Mouse (Mus musculus) heart, postnatal 0 days (tissue): ENCODE results near the gene Klf2. TPM values are rescaled to one million over a fixed set of nuclear protein-coding genes. Genes with fewer than 3 reads are reported as not detected.
A peak's percentile ranks its signal among the peaks of the same experiment; 100 is the strongest.

ENCODE experiments used
- ATAC-seq: fragments of 200-750 bp; cut with Nextera tagmentation; 2 replicates; pipeline ENCODE4 v1.8.0; 2017; ENCODE audit warnings: low read depth, moderate number of reproducible peaks, moderate library complexity; ENCODE audit not compliant: insufficient read depth
- DNase-seq: peaks from one replicate; pipeline ENCODE4 v3.0.0-alpha.2; 2016; ENCODE audit warnings: low spot score
- H3K27ac ChIP-seq: fragments of 300-500 bp; sonication (generic); 2 replicates; pipeline ENCODE4 v1.5.1; 2014; ENCODE audit warnings: low read depth, mild to moderate bottlenecking
- H3K27me3 ChIP-seq: fragments of 300-500 bp; sonication (generic); 2 replicates; pipeline ENCODE4 v1.6.1; 2014; ENCODE audit warnings: low read length, mixed read lengths; ENCODE audit not compliant: control insufficient read depth, insufficient read depth
- H3K36me3 ChIP-seq: fragments of 300-500 bp; sonication (generic); replicated peaks from 2 replicates; pipeline ENCODE4 v1.6.1; 2014; ENCODE audit warnings: low read length, mixed read lengths; ENCODE audit not compliant: control insufficient read depth, insufficient read depth
- H3K4me1 ChIP-seq: fragments of 300-500 bp; sonication (generic); 2 replicates; pipeline ENCODE4 v1.6.1; 2014; ENCODE audit warnings: antibody characterized with exemption; ENCODE audit not compliant: control insufficient read depth, insufficient read depth
- H3K4me2 ChIP-seq: fragments of 300-500 bp; sonication (generic); 2 replicates; pipeline ENCODE4 v1.6.1; 2014; ENCODE audit warnings: low read depth, mild to moderate bottlenecking, low read length, moderate library complexity
- H3K4me3 ChIP-seq: fragments of 300-500 bp; sonication (generic); 2 replicates; pipeline ENCODE4 v1.5.1; 2014; ENCODE audit warnings: low read depth, low read length
- H3K9ac ChIP-seq: fragments of 300-500 bp; sonication (generic); replicated peaks from 2 replicates; pipeline ENCODE4 v1.6.1; 2014; ENCODE audit warnings: low read depth, low read length, mixed read lengths
- H3K9me3 ChIP-seq: fragments of 300-500 bp; sonication (generic); replicated peaks from 2 replicates; pipeline ENCODE4 v1.6.1; 2016; ENCODE audit warnings: low read length; ENCODE audit not compliant: control insufficient read depth
- CTCF ChIP-seq: IDR thresholded peaks from 2 replicates; pipeline ENCODE4 v1.5.1; 2016; ENCODE audit warnings: antibody characterized with exemption, control low read depth, low read depth
- EP300 ChIP-seq: IDR thresholded peaks from 2 replicates; pipeline ENCODE4 v1.6.1; 2016; ENCODE audit warnings: antibody characterized with exemption, low read depth
- WGBS: fragments of 180-500 bp; shearing (Covaris S2); extraction: QIAGEN DNeasy Blood & Tissue Kit; methylation state at CpG from one replicate; pipeline ENCODE4 v1.1.7; 2014; 5-methylcytosine and 5-hydroxymethylcytosine counted together
- polyA plus RNA-seq: library from polyadenylated mRNA; unstranded; fragments of >200 nt; fragmentation: Nextera tagmentation; extraction: Ambion mirVana; gene quantifications from 2 replicates; pipeline ENCODE4 v1.2.1, GENCODE M21; 2015
- total RNA-seq: library from RNA; depleted of rRNA; stranded (reverse); fragments of >200 nt; gene quantifications from 2 replicates; pipeline ENCODE4 v1.2.3, GENCODE M21; 2014; ENCODE audit warnings: low replicate concordance

Klf2 gene
- total and polyA plus RNA-seq, 2 experiments from 2014 or later = 17.7 to 32.9 TPM

GRCm38 (mm10) chr8:72321635-72322441 lies 3.0 kb downstream of the Klf2 start:
- Histone ChIP-seq H3K36me3 (peaks cover 6% of the 10 kb centered on the region; the same call in 1 of the 2 replicates), H3K4me3 (peak overlapping the region; percentile 68), H3K4me2 (peak overlapping the region; percentile 95), H3K9me3 (no peaks in the 10 kb centered on the region), H3K4me1 (peaks cover 33% of the 10 kb centered on the region), H3K27me3 (no peaks in the 10 kb centered on the region), H3K9ac (peak overlapping the region; percentile 89; the same call in 1 of the 2 replicates), H3K27ac (peak overlapping the region; percentile 10; the same call in 1 of the 2 replicates)
- ATAC-seq (no peak), DNase-seq (no peak)
- 82% methylated on average over 20 of the region's 20 CpGs for WGBS
- no peak for TF ChIP-seq CTCF
- no peak for TF ChIP-seq EP300

DNA sequence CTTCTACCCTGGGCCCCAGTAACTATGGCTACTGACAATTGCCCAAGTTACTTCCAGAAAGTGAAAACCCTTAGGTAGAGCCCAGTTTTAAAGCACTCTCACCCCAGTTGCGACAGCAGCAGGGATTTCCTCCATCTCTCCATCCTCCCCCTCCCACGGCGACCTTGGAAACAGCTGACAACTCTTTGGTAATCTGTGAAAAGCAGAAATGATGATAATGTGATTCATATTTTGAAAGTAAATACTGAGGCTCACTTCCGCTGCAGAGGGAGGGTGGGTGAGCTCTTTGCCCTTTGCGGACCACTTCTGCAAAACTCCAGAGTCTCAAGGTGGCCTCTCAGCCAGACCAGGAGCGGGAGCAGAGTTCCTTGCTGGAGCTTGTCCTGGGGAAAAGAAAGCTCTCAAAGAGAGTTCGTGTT lies 3.6 kb downstream of the Klf2 start:
- H3K9me3 ChIP-seq = no peaks in the 10 kb centered on the region
- TF ChIP-seq EP300 (no peak), CTCF (no peak)
- no peak for ATAC-seq
- whole genome bisulfite sequencing = 69% methylated on average over 7 of the region's 7 CpGs
- H3K27me3 ChIP-seq = no peaks in the 10 kb centered on the region
- H3K4me2 ChIP-seq = peak overlapping the region; percentile 95
- peak overlapping the region; percentile 89; the same call in 1 of the 2 replicates for H3K9ac ChIP-seq
- no peak for DNase-seq
- 0 out of 2 replicates have a peak overlapping the region, but pooled peaks have one; percentile 39 for H3K27ac ChIP-seq
- peaks cover 31% of the 10 kb centered on the region for H3K4me1 ChIP-seq
- peak overlapping the region; percentile 68 for H3K4me3 ChIP-seq
- peaks cover 6% of the 10 kb centered on the region; the same call in 1 of the 2 replicates for H3K36me3 ChIP-seq

DNA sequence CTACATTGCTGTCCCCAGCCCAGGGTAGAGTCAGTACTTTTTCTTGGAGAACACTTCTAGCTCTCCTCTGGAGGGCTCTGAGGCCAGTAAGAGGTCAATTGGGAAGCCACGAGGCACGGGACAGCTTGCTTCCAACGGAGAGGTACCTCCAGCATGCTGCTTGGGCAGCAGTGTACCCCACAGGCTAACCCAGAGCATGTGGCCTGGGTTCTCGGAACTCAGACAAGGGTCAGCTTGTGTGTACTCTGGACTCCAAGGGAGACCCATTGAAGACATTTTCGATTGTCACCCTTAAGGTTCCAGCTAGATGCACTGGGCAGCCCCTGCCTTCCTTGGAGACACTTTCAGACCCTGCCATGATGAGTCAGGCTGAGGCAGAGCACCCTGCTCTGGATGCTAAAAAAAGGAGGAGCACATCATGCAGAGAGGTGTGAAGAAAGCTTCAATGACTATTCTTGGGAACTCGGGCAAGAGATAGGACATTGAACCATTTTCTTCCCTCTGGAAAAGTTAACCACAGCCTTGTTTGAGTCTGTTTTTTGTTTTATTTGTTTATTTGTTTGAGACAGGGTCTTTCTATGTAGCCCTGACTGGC lies 4.4 kb downstream of the Klf2 start:
- peak overlapping the region; percentile 39; the same call in 1 of the 2 replicates for H3K27ac ChIP-seq
- H3K36me3 ChIP-seq = peaks cover 6% of the 10 kb centered on the region; the same call in 1 of the 2 replicates
- peak overlapping the region; percentile 95; the same call in 1 of the 2 replicates for H3K4me2 ChIP-seq
- H3K4me1 ChIP-seq = peaks cover 25% of the 10 kb centered on the region
- H3K9ac ChIP-seq = no peak overlapping the region
- 51% methylated on average over 6 of the region's 6 CpGs for WGBS
- H3K27me3 ChIP-seq = no peaks in the 10 kb centered on the region
- no peak for ATAC-seq
- no peaks in the 10 kb centered on the region for H3K9me3 ChIP-seq
- no peak for DNase-seq
- H3K4me3 ChIP-seq = peak overlapping the region; percentile 68
- TF ChIP-seq CTCF (no peak), EP300 (no peak)

DNA sequence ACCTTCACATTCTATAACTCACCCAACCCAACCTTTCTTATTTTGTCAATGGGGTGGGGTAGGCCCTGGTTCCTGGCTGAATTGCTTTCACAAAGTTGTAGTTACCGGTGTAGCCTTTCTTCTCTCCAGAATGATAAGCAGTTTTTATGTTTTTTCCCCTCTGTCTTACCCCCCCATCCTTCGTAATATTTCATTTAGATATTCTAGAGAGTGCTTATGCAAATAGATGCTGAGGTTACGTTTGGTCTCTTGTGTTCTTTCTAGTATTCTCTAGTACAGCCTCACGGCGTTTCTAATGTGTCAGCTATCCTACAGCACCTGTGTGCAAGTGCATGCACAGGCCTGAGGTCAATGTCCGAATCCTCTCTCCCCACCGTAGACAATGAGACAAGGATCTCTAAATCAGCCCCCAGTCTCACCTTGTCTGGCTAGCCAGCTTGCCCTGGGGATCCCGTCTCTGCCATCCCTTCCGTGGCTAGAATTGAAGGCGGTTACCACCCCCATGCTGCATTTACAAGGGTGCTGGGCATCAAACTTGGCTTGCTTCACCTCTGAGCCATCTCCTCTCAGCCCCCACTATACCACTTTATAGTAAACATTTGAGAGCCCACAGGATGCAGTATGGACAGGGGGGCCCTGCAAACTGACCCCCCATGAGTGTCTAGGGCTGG lies 5.3 kb downstream of the Klf2 start:
- no peak overlapping the region for H3K9ac ChIP-seq
- peaks cover 25% of the 10 kb centered on the region for H3K4me1 ChIP-seq
- no peak overlapping the region for H3K4me2 ChIP-seq
- no peaks in the 10 kb centered on the region for H3K9me3 ChIP-seq
- 82% methylated on average over 10 of the region's 10 CpGs for WGBS
- no peaks in the 10 kb centered on the region for H3K27me3 ChIP-seq
- H3K36me3 ChIP-seq = peaks cover 6% of the 10 kb centered on the region; the same call in 1 of the 2 replicates
- DNase-seq (no peak), ATAC-seq (no peak)
- H3K27ac ChIP-seq = no peak overlapping the region
- no peak overlapping the region for H3K4me3 ChIP-seq
- TF ChIP-seq EP300 = 0 out of 2 replicates have a peak, but pooled peaks have one; percentile 8
- TF ChIP-seq CTCF = no peak

- Histone ChIP-seq H3K9ac (no peak overlapping the region), H3K4me2 (no peak overlapping the region), H3K36me3 (peaks cover 6% of the 10 kb centered on the region; the same call in 1 of the 2 replicates), H3K9me3 (no peaks in the 10 kb centered on the region), H3K4me3 (no peak overlapping the region), H3K27ac (no peak overlapping the region), H3K27me3 (no peaks in the 10 kb centered on the region), H3K4me1 (peaks cover 25% of the 10 kb centered on the region)
- WGBS = 67% methylated on average over 2 of the region's 2 CpGs
- TF ChIP-seq CTCF (no peak), EP300 (no peak)
- DNase-seq (no peak), ATAC-seq (peak; percentile 18; the same call in 1 of the 2 replicates)
These were observed 5.9 kb downstream of the Klf2 start for GRCm38 (mm10) chr8:72324708-72325107.
